Mouse (Mus musculus) cerebellum, adult 11 months (tissue): ENCODE data around the gene B3galt6.

Source experiments
- DNase-seq: peaks from one replicate; pipeline ENCODE4 v3.0.0; 2022

B3galt6 gene

DNA sequence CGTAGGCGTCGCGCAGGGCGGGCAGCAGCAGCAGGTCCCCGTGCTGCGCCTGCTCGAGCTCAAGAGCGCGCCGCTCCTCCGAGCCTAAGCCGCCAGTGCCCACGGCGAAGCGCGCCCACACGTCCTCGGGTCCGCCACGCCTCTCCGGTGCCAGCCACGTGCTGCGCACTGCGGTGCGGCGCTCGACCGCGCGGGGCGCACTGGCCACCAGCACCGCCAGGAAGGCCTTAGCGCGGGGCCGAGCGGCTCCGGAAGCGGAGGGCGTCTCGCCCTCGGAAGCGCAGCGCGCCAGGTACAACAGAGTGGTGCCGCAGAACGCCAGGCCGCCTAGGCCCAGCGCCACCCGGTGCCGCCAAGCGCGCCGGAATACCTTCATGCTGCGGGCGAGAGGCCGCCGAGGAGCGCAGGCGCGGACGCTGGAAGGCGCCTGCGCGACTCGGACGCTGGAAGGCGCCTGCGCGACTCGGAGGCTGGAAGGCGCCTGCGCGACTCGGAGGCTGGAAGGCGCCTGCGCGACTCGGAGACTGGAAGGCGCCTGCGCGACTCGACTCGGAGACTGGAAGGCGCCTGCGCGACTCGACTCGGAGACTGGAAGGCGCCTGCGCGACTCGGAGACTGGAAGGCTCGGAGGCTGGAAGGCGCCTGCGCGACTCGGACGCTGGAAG is at the start of gene B3galt6, which contains the start of gene Sdf4:
Gene B3galt6, minus strand, starts transcription at position 409 of the 665 bp plus-strand sequence.
Gene Sdf4, plus strand, starts transcription at position 632 of the 665 bp plus-strand sequence.
- DNase-seq: peak; percentile 87

DNA sequence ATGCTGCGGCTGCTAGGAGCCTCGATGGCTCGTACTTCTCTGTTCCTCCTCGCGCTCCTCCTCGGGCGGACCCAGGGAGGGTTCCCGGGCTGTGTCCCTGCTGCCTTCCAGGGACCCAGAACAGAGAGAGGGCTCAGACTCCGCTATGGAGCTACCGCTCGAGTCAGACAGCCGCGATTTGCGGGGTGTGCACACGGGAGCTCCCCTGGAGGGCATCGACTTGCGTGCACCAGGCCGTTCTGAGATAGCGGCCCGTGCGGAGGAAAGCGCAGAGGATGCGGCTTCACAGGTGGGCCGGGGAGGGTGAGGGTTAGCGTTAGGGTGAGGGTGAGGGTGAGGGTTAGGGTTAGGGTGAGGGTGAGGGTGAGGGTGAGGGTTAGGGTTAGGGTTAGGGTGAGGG is 42.5 kb upstream of the B3galt6 start:
- DNase-seq: no peak

DNA sequence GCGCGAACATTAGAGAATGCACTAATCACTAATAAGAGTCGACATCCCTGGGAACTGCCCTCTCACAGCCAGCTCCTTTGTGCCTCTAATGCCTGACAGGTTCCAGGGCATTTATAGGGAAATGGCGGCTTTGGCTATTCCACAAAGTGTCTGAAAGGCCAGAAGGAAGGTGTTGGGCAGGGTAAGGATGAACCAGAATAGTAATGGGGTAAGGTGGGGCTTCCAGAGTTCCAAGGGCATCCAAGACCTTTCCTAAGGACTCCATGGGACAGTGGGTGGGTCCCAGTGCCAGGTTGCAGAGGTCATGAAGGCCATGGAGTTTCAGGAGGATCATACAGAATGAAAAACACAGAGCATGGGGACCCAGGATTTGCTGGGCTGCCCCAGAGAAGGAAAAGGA is 41.9 kb upstream of the B3galt6 start:
- no peak for DNase-seq

DNA sequence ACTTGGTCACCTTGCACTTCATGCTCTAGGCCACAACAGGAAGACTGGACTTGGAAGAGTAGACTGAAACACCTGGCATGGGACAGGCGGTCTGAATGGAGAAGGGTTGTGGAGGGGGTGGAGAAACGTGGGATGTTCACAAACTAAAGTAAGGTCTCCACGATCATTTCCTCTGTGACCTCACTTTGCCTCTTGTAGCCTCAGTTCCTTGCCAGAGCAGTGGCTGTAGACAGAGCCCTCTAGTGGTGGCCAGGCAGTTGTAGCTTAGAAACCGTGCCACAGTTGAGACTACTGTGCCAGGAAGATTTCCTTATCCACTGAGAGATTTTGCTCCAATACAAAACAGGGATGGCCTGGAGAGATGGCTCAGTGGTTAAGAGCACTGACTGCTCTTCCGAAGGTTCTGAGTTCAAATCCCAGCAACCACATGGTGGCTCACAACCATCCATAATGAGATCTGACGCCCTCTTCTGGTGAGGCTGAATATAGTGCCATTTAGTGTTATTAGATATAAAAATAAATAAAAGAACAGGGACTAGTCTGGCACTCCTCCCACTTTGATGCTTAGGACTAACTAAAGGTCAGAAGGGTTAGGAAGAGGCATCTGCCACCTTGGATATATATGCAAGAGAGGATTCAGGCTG is 41.1 kb upstream of the B3galt6 start:
- peak; percentile 30 for DNase-seq

DNA sequence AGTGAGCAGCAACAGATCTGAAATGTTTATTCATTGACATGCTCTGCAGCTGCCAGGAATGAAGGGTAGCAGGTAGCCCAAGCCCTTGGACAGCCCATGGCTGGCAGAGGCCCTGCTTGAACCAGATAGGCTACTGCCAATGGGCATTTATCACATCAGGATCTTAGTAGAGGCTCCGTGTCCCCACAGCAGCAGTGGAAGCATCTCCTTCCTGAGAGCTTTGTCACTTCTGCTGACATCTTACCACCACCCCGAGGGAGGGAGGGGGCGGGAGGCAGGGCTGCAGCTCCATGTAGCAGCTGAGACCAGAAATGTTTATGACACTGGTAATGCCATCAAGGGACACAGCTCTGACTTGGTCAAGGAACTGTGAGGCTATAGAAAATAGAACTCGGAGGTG is 40.4 kb upstream of the B3galt6 start:
- DNase-seq: no peak

DNA sequence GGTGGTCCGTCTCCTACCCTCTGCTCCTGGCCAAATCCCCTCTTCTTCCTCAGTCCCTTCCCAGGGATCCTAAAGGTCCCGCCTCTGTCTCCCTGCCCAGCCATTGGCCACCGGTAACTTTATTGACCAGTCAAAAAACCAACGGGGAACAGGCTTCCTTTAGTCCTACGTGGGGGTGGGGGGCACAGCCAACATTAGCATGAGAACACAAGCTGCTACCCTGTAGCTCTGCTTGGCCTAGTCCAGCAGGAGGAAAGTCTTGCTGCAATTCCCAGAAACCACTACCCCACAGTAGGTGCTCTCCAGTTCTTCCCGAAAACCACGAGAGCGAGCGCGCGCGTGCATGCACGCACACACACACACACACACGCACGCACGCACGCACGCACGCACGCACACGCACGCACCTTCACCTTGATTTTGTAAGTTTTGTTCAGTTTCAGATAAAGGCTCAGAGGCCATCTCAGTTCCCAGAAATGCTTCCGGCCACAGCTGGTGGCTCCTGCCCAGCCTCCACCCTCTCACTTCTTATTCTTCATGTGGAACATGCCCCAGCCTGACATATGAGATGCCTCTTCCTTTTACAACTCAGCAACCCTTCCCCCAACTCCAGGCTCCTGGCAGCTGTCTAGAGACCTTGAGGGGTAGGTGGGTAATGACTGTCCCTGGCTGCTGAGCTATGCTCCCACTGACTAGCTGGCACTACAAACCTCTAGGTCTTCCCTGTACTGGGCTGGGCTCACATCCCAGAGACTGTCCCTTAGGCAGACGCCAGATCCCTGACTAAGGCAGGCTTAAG is 39.3 kb upstream of the B3galt6 start:
- DNase-seq: peak; percentile 81

DNA sequence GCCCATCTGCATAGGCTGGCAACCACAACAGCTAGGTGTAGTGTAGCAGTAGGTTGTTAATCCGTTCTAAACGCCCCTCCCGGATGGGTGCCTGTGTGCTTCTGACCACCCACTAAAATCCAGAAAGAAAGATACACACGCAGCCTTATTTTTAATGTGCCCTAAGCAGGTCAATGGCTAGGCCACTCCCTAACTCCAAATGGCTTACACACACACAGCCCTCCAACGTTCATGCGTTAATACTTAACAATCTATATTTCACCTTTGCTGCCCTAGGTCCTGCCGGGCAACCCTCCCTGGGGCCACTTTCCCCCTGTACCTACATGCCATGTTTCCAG is 38.8 kb upstream of the B3galt6 start:
- no peak for DNase-seq

DNA sequence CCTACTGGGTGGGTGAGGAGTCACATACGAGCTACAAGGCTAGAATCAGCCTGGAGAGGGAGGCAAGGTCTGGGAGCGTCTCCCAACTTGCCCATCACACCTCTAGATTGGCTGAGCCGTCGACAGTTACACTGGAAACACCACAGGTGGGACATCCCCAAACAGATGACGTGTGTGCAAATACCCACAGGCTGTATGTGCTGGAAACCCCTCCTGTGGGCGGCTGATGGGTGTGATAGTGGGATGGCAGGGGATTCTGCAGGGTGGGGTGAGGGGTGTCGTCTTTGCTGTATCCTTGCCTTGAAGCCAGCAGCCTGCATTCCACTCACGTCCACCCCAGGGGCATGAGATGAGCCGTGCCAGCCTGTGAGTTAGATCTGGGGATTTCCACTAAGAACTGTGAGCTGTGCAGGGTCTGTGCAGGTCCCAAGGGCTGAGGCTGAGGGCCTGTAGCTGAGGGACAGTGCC is 38.2 kb upstream of the B3galt6 start:
- DNase-seq: peak; percentile 17

DNA sequence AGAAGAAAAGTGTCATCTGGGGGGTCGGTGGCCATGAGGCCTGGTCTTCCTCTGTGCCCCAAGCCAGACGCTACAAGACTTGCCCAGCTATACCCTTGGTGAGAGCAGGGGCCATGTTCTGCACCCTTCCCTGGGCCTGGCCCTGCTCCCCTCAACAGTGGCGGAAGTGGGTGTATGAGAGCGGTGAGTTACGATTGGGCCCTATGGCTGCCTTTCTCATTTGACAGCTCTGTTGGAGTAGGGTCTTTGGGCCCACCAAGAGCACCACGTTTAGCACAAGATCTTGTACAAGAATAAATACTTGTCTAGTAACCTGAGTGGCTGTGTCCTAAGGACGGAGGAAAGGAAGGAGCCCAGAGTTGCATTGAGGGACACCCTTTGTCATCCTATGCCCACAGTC is 36.1 kb upstream of the B3galt6 start:
- no peak for DNase-seq

DNA sequence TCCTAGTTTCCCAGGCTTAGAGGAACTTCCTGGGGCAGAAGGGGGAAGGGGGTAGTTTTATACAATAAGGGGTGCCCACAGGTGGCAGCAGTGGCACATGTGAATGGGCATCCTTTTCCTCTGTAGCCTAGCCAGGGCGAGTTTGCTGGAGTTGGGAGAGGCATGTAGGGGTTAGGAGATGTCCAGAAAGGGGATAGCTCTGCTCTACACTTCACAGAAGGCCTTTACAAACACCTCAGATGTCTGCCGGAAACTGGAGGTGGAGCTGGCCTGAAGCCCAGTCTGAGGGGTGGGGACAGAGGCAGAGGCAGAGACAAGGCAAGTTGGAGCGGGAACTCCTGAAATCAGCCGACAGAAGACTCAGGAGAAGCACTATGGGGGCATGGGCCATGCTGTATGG is 33.6 kb upstream of the B3galt6 start, which contains the start of gene Tnfrsf18:
Gene Tnfrsf18, plus strand, starts transcription at position 152 of the 400 bp plus-strand sequence.
- DNase-seq: no peak

DNA sequence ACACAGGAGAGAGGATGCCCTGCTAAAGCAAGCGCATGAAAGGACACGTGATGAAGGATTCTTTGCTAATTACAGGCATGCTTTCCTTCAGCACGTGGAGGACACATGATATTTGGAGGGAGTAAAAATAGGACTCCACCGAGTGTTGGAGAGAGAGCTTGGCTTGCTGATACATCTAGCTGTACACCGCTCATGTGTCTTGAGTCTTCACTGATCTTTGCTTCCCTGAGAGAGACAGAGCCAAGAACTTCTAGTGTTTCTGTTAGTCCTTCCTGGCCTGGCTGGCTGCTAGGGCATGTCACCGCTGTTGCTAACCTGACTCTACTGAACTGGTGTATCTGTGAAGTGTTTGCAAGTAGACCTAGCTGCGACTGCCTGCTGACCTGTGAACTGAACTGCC is 31.7 kb upstream of the B3galt6 start:
- DNase-seq: no peak

DNA sequence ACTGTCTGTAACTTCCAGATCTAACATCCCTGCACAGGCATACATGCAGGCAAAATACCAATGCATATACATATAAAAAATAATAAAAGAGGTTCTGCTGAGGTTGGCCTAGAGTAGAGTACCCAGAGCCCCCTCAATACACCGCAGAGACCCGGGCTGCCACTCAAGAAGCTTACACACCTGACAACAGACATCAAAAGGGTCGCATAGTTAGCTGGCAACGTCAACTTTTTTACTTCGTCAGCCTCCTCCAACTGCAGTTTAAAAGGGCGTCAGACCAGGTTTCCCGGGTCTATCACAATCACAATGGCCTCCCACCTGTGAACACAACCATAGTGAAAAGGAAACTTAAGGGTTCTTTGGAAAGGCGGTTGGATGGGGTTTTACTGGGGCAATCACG is 31.1 kb upstream of the B3galt6 start:
- no peak for DNase-seq

DNA sequence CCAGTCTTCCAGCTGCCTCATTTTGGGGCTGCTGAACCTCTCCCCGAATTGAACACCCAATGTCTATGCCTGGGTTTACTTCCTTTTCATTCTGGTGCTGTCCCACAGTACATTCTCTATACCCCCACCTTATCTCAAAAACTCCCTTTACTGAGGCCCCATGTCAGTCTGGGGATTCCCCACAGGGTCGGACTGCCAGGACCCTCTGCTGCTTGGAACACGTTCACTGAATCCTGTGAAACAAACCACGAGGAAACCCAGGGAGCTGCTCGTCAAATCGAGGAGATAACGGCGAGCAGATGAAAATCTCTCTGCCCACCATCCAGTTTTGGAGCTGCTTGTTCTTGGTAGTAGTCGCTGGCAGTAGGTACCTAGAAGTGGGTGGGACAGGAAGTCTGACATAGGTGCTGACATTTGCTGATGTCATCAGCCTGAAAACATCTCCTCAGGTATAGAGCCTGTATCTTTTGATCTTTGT is 29.5 kb upstream of the B3galt6 start:
- no peak for DNase-seq

DNA sequence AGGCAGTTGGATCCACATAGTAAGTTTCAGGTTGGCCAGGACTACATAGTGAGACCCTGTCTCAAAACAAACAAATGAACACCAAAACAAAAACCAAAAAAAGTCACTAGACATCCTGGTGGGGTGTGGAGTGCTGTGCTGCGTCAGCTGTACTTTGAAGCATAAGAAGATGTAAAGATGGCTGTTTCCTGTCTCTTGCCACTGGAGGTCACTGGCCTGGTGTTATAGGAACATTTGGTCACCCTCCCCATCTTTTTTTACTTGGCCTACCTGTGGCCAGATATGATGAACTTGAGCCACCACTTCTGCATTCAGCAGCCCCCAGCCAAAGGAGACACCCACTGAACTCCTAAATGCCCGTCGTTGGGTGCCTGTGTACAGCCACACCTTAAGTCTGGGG is 28.9 kb upstream of the B3galt6 start:
- DNase-seq: no peak

DNA sequence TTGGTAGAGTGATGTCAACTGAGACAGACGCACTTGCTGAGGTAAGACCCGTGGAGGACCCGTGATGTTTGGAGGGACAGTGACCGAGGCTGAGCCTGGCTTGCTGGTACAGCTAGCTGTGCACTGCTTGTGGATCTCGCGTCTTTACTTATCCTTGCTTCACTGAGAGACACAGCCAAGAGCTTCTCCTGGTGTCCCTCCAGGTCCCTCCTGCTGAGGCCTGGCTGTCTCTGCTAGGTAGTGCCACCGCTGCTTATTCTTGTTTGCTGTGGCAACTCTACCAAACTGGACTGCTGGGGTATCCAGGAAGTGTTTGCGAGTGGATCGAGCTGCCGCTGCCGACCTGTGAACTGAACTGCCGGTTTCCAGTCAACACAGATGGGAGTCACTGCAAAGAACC is 27.3 kb upstream of the B3galt6 start:
- DNase-seq: no peak

DNA sequence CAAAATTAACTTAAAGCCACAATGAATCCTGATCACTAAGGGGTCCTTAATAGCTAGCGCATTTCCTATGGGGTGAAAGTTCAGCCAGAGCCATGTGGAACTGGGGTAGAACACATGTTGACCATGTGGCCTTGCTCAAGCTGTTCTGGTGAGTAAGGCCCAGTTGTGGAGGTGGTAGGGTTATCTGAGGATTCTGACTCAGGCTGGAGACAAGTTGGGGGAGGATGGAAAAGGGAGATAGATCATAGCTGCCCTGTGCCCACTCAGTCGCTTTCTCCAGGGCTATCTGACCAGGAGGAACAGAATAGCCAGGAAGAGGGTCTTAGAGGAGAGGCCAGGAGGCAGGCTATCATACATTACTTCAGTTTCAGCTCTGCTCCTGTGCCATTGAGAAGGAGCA is 22.0 kb upstream of the B3galt6 start:
- no peak for DNase-seq

DNA sequence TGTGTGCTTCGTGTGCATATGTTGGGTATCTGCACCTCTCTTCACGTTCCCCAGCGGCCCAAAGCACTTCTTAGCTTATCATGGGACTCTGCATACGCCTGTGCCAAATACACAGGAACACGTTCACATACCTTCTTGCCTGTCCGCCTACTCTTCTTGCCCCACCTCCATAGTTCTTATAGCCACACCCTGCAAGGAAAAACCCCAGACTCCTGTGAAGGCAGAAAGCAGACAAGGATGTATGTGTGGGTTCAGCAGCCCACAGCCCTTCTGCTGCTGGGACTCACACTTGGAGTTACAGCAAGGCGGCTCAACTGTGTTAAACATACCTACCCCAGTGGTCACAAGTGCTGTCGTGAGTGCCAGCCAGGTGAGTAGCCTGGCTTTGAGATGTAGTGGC is 21.2 kb upstream of the B3galt6 start, which contains the start of gene Tnfrsf4:
Gene Tnfrsf4, plus strand, starts transcription at position 207 of the 400 bp plus-strand sequence.
- no peak for DNase-seq

DNA sequence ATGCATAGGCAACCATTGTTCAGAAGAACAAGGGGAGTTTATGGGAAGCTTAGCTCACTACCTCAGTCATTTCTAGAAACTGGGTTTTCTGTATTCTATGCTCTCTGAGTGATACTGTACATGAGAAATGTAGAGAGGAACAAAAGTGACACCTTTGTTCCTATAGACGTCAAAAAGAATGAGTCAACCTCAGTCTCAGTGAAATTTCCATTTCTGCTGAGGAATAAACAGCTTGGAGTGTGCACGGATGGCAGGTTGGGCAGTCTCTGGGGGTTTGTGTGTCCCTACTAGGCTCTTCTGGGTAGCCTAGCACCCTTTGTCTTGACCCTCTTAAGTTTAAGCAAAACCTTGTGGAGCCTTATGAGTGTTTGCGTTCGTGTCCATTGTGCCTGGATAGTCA is 15.9 kb upstream of the B3galt6 start:
- no peak for DNase-seq

DNA sequence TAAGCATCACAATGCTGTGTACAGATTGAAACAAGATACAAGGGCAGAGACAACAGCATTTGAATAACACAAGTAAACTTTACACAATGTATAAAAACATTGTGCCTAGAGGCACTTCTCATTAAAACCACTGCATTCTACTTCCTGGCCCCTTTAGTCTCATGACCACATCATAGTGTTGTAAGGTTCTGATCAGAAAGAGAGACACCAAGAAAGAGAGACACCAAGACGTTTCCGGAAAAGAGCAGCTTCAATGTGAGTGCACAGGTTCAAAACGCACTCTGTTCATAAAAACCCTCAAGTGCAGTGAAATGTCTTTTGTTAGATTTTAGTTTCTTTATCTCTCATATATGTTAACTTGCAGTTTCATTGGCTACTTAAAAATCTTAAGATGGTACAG is 11.7 kb upstream of the B3galt6 start:
- DNase-seq: no peak

DNA sequence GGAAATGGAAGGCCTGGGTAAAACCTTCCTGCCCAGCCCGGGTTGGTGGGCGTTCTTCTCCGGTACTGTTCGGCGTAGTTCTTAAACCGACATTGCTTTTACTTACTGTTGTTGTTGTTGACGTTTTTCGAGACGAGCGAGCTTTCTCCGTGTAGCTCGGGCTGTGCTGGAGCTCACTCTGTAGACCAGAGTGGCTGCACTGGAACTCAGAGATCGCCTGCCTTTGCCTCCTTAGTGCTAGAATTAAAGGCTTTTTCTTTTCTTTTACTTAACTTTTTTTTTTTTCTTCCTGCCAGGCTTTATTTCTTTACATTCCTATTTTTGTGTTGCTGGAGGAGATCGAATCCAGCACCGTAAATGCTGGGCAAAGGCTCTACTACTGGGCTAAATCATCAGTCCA is 1.2 kb upstream of the B3galt6 start:
- DNase-seq: no peak

DNA sequence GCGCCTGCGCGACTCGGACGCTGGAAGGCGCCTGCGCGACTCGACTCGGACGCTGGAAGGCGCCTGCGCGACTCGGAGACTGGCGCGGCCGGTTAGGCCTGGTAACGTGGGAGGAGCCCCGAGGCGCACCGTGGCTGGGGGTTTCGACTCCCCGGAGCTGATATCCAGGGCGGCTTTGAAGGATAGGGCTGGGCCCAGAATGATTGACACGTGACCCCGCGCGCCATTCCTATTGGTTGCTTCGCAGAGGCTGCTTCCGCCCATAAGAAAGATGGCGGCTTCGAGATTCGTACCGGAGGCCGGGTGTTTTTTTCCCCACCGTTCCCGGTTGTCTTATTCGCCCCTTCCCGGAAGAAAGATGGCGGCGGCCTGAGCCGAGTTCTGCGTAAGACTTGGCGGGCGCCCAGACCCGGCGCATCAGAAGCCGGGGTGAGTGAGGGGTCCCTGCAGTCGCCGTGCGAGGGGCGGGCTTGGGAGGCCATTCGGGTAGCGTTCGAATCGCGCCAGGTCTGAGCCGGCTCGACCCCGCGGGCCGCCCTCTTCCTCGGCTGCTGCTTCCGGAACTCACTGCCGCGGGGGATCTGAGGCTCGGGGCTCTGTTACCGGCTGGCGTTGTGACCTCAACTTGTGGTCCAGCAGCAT is 578 bp upstream of the B3galt6 start:
- peak; percentile 96 for DNase-seq

DNA sequence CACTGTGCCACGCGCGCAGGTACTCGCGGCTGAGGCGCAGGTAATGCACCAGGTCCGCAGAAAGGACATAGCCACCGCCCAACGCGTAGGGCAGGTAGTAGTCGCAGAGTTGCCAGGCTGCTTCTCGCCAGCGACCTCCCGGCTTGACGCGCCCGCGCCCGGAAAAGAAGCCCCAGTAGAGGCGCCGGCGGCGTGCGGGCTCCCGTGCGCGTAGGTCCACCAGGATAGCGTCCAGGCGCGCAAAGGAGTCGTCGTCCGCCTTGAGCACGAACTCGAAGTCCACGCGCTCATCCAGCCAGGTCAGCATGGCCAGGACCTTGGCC is 580 bp downstream of the B3galt6 start:
- no peak for DNase-seq

DNA sequence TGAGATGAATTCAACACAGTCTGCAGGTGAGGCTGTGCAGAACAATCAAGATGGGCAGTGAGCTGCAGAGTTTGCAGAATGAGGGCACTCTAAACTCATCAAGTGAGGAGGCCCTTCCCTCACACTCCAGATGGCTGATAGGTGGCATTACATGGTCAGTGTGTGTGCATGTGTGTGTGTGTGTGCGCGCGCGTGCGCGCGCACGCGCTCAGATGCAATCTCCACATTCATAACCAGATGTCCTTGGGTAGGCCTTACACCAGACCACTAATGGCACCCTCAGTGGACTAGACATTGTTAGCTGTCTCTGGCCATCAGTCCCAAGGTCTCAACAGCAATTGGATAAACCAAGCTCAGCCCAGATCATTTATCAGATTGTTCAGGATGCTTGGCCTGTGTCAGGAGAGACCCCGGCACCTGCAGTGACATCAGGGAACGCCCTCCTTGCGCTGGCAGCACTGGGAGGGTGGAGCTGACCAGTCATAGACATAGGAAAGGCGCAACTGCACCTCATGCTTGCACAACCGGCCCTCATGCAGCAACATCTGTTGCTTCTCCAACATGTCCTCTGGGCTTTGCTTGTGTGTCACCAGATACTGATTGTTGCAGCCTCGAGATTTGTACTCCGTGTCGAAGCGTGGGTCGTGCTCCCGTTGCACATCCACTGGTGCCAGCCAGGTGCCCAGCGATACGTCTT is 1.1 kb downstream of the B3galt6 start:
- DNase-seq: peak; percentile 61
